Mouse (Mus musculus) kidney, adult 2 months (tissue): ENCODE data around the gene Slc40a1. TPM values are rescaled to one million over a fixed set of nuclear protein-coding genes. Genes with fewer than 3 reads are reported as not detected.

ENCODE experiments used
- DNase-seq: peaks from one replicate; pipeline ENCODE4 v3.0.0; 2021
- H3K27ac ChIP-seq: fragments of 200-500 bp; 2 replicates; pipeline ENCODE4 v1.5.1; 2012; ENCODE audit warnings: low read depth, low read length, control low read depth, inconsistent platforms; ENCODE audit not compliant: insufficient read depth
- H3K27me3 ChIP-seq: fragments of 200-500 bp; replicated peaks from 2 replicates; pipeline ENCODE4 v1.6.1; 2012; ENCODE audit warnings: mild to moderate bottlenecking, moderate library complexity, low read length, inconsistent platforms; ENCODE audit not compliant: control insufficient read depth, insufficient read depth
- H3K36me3 ChIP-seq: fragments of 200-500 bp; 2 replicates; pipeline ENCODE4 v1.6.1; 2012; ENCODE audit warnings: mild to moderate bottlenecking, moderate library complexity, low read length, inconsistent platforms; ENCODE audit not compliant: control insufficient read depth, insufficient read depth
- H3K4me1 ChIP-seq: fragments of 200-500 bp; 2 replicates; pipeline ENCODE4 v1.6.1; 2011; ENCODE audit warnings: low read length; ENCODE audit not compliant: control insufficient read depth, insufficient read depth
- H3K4me3 ChIP-seq: fragments of 200-500 bp; 2 replicates; pipeline ENCODE4 v1.5.1; 2011; ENCODE audit warnings: mild to moderate bottlenecking, low read depth, low read length, control low read depth; ENCODE audit not compliant: insufficient read depth
- CTCF ChIP-seq: fragments of 200-500 bp; conservative IDR thresholded peaks from 2 replicates; pipeline ENCODE4 v1.5.1; 2011; ENCODE audit warnings: low read depth, mild to moderate bottlenecking, control low read depth, low read length, moderate library complexity, mixed read lengths; ENCODE audit not compliant: insufficient read depth, insufficient read length
- POLR2A ChIP-seq: fragments of 200-500 bp; IDR thresholded peaks from one replicate; pipeline ENCODE4 v1.6.1; 2011; ENCODE audit warnings: low read depth, low read length, control low read depth
- WGBS: fragments of 180-500 bp; shearing (Covaris S2); methylation state at CpG from one replicate; pipeline ENCODE4 v1.1.7; 2018; 5-methylcytosine and 5-hydroxymethylcytosine counted together
- polyA plus RNA-seq: library from polyadenylated mRNA; depleted of rRNA; stranded (reverse); fragments of >200 nt; gene quantifications from 2 replicates; pipeline ENCODE4 v1.2.3, GENCODE M21; 2012

Slc40a1 gene
- polyA plus RNA-seq, 1 experiment: 34.2 TPM

- H3K4me3 ChIP-seq: no peak overlapping the region
- DNase-seq: no peak
- 0 out of 2 replicates have a peak, but pooled peaks cover 2% of the 10 kb centered on the region for H3K4me1 ChIP-seq
- H3K27ac ChIP-seq: no peak overlapping the region
- TF ChIP-seq POLR2A (no peak), CTCF (no peak)
- no peaks in the 10 kb centered on the region for H3K36me3 ChIP-seq
- no peaks in the 10 kb centered on the region for H3K27me3 ChIP-seq
Observed at GRCm38 (mm10) chr1:45883378-45883777, 42.9 kb downstream of the Slc40a1 start.

DNA sequence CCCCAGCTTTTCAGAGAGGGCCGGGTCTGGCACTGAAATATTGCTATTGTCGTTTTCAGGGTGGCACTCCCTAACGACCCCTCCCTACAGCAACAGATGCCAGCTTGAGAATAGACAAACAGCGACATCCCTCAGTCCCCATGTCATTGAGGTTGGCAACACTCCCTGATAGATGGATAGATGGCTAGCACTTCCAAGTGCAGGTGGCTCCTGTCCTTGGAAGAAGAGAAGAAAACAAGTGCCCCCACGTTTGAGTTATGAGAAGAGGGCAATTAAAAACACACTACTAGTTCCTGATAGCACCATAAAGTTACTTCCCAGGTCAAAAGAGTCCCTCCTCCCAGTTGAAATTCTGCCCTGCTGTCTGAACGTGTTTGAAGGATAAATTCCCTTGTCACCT, 44.2 kb downstream of the Slc40a1 start:
- Histone ChIP-seq H3K27ac (no peak overlapping the region), H3K27me3 (no peaks in the 10 kb centered on the region), H3K36me3 (no peaks in the 10 kb centered on the region), H3K4me3 (no peak overlapping the region), H3K4me1 (0 out of 2 replicates have a peak, but pooled peaks cover 2% of the 10 kb centered on the region)
- DNase-seq: no peak
- 38% methylated on average over 6 of the region's 6 CpGs for WGBS
- no peak for TF ChIP-seq CTCF
- no peak for TF ChIP-seq POLR2A

GRCm38 (mm10) chr1:45881228-45881832, 45.0 kb downstream of the Slc40a1 start:
- H3K4me1 ChIP-seq: no peaks in the 10 kb centered on the region
- DNase-seq: no peak
- H3K36me3 ChIP-seq: no peaks in the 10 kb centered on the region
- TF ChIP-seq CTCF (no peak), POLR2A (no peak)
- WGBS: 58% methylated on average over 3 of the region's 3 CpGs
- H3K27ac ChIP-seq: no peak overlapping the region
- no peak overlapping the region for H3K4me3 ChIP-seq
- no peaks in the 10 kb centered on the region for H3K27me3 ChIP-seq

DNA sequence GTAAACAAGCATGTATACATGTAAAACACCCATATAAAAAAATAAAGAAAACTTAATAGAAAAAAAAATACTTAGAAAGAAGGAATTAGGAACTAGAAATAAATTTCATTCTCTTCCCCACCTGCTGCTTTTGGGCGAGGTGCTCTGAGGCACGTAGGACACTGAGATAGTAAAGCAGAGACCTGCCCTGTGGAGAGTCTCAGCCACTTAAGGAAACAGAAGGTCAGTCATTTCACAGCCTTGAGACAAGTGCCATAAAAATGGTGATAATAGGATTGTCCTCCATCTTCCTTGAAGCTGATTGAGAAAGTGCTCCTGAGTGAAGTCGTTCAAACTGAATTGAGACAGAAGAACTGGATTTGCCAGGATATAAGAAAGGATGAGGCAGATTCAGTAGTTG, 48.9 kb downstream of the Slc40a1 start:
- Histone ChIP-seq H3K36me3 (no peaks in the 10 kb centered on the region), H3K27me3 (no peaks in the 10 kb centered on the region), H3K4me1 (no peaks in the 10 kb centered on the region), H3K27ac (no peak overlapping the region), H3K4me3 (no peak overlapping the region)
- no peak for DNase-seq
- TF ChIP-seq POLR2A (no peak), CTCF (no peak)
- 80% methylated on average over 3 of the region's 3 CpGs for WGBS

DNA sequence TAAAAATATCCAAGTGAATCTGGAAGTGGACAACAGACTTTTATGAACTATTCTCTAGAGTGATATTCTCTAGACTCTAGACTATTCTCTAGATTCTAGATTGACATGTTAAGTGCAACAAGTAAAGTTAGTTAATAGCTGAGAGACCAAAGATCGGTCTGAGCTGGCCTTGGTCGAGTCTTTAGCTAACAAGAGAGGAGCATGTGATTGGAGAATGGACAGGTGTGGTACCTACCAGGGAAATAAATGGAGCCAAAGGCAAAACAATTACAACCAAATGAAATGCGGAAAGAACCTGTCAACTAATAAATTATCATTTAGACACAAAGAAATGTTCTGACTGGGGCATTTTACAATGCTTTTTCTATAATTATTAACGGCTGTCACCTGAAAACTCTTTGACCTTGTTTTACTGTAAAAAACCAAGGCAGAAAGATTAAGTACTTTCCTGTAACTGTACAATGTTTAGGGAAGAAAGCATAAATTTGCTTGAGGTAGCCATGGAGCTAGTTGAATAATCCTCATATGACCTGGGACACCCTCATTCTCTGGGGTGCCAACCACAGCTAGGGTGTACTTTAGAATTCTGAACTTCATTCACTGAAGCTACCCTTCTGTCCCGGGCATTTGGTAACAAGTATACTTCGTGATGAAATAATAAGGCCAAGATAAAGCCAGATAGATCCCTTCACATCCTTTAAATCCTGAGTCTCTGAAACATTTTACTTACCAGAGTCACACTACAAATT, 49.7 kb downstream of the Slc40a1 start:
- 50% methylated on average over 6 of the region's 6 CpGs for WGBS
- no peak for DNase-seq
- H3K27ac ChIP-seq: no peak overlapping the region
- TF ChIP-seq CTCF: no peak
- H3K4me3 ChIP-seq: no peak overlapping the region
- no peaks in the 10 kb centered on the region for H3K27me3 ChIP-seq
- H3K36me3 ChIP-seq: no peaks in the 10 kb centered on the region
- H3K4me1 ChIP-seq: no peaks in the 10 kb centered on the region

- WGBS: 79% methylated on average over 2 of the region's 2 CpGs
- H3K36me3 ChIP-seq: no peaks in the 10 kb centered on the region
- no peaks in the 10 kb centered on the region for H3K4me1 ChIP-seq
- TF ChIP-seq CTCF (no peak), POLR2A (no peak)
- H3K27me3 ChIP-seq: no peaks in the 10 kb centered on the region
- no peak overlapping the region for H3K4me3 ChIP-seq
- no peak overlapping the region for H3K27ac ChIP-seq
- no peak for DNase-seq
Observed at GRCm38 (mm10) chr1:45875640-45876039, 50.7 kb downstream of the Slc40a1 start.

DNA sequence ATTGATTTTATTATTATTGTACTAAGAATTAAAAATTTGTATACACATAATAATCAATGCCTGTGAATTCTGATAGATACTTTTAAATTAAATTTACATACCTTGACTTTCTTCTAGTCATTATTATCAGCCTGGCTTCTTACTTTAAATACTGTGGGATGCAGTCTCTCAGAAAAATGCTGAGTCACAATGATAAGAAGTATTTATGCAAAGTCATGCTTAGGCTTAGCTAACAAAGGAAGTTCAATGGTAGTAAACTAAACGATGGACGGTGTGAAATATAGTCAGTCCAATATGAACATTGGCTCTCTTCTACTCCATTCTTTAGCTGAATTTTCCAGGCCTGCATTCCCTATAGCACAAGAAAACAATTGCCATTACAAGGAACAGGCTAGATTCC, 53.1 kb downstream of the Slc40a1 start:
- Histone ChIP-seq H3K36me3 (no peaks in the 10 kb centered on the region), H3K27ac (no peak overlapping the region), H3K27me3 (no peaks in the 10 kb centered on the region), H3K4me1 (peaks cover 6% of the 10 kb centered on the region; the same call in 1 of the 2 replicates), H3K4me3 (no peak overlapping the region)
- 45% methylated on average over 2 of the region's 2 CpGs for WGBS
- DNase-seq: no peak
- TF ChIP-seq POLR2A (no peak), CTCF (no peak)
